Comparison of ENCODE assay signal across 11 mouse cellular contexts in the genomic region with DNA sequence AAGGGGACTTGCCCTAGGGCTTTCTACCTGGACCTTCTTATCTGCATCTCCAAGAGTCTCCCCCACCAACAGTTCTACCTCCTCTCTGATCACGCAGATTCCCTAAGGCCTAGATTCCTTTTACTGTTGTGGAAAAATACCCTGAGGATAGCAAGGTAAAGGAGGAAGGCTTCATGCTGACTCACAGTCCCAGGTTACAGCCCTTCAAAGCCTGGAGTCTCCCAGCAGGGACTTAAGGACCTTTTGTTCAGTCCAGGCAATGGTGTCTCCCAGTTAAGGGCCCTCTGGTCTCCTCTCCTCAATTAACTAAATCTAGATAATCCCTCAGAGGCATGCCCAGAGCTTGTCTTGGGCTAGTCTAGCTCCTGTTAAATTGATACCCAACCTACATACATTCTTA. TPM values are rescaled to one million over a fixed set of nuclear protein-coding genes. Genes with fewer than 3 reads are reported as not detected.
DNase-seq lines count a peak whose midpoint lies in the region; ATAC-seq and TF ChIP-seq lines count a peak whose summit lies in the region.
"Had no signal": no experiment of that assay in that cellular context is flagged by ENCODE, and none has a peak within 500 bp of the region (broad histone marks: within the 10 kb centered on the region; RNA-seq: fewer than 3 reads in every experiment).

No protein-coding gene starts in this region.

- H3K27me3 ChIP-seq in heart, embryonic 16.5 days (ENCODE audit: control insufficient read depth, insufficient read depth, low read length) = no peaks in the 10 kb centered on the region
- H3K27me3 ChIP-seq in intestine, embryonic 15.5 days (replicated peaks) = no peaks in the 10 kb centered on the region
- H3K27me3 ChIP-seq in midbrain, postnatal 0 days (ENCODE audit: insufficient read depth, low read length) = no peaks in the 10 kb centered on the region
- H3K27me3 ChIP-seq: CH12.LX had no signal

- H3K36me3 ChIP-seq in heart, embryonic 16.5 days (ENCODE audit: control insufficient read depth, insufficient read depth) = no peaks in the 10 kb centered on the region
- no peaks in the 10 kb centered on the region for H3K36me3 ChIP-seq in intestine, embryonic 15.5 days
- no peaks in the 10 kb centered on the region for H3K36me3 ChIP-seq in midbrain, postnatal 0 days (ENCODE audit: insufficient read depth, low read length)

- peak overlapping the region; percentile 80; the same call in 1 of the 2 replicates for H3K4me2 ChIP-seq in heart, embryonic 16.5 days (ENCODE audit: low read depth, low read length)
- H3K4me2 ChIP-seq in intestine, embryonic 15.5 days (replicated peaks) = peak overlapping the region; percentile 75
- peak overlapping the region; percentile 54; the same call in 1 of the 2 replicates for H3K4me2 ChIP-seq in midbrain, postnatal 0 days (ENCODE audit: low read depth, low read length, poor library complexity, severe bottlenecking)

- no peaks in the 10 kb centered on the region for H3K9me3 ChIP-seq in heart, embryonic 16.5 days (replicated peaks; ENCODE audit: control insufficient read depth, low read length)
- no peaks in the 10 kb centered on the region for H3K9me3 ChIP-seq in intestine, embryonic 15.5 days
- no peaks in the 10 kb centered on the region for H3K9me3 ChIP-seq in midbrain, postnatal 0 days (ENCODE audit: low read length)

- H3K4me1 ChIP-seq in heart, embryonic 16.5 days (ENCODE audit: control insufficient read depth, insufficient read depth, low read length) = peaks cover 13% of the 10 kb centered on the region
- peaks cover 4% of the 10 kb centered on the region for H3K4me1 ChIP-seq in brown adipose tissue, adult 24 weeks (ENCODE audit: control insufficient read depth, insufficient read depth, insufficient read length, low read length)
- H3K4me1 ChIP-seq in intestine, embryonic 15.5 days (replicated peaks) = peaks cover 9% of the 10 kb centered on the region; the same call in 1 of the 2 replicates
- no peaks in the 10 kb centered on the region for H3K4me1 ChIP-seq in midbrain, postnatal 0 days (ENCODE audit: insufficient read depth, low read length)

- TF ChIP-seq CTCF in midbrain, postnatal 0 days (IDR thresholded peaks at IDR 0.05) = no peak

- ATAC-seq in heart, embryonic 16.5 days (replicated peaks; ENCODE audit: extremely low read depth, insufficient read depth, low FRiP score) = no peak
- ATAC-seq in intestine, embryonic 15.5 days = no peak
- no peak for ATAC-seq in midbrain, postnatal 0 days (ENCODE audit: low FRiP score)
- no peak for ATAC-seq in activated CD4-positive, CD25-positive, alpha-beta regulatory T cell, adult 4 months
- no peak for ATAC-seq in megakaryocyte progenitor cell, adult 5-6 weeks (replicated peaks; ENCODE audit: poor library complexity)

- H3K4me3 ChIP-seq in heart, embryonic 16.5 days (ENCODE audit: low read length) = no peak overlapping the region; the same call in 1 of the 2 replicates
- H3K4me3 ChIP-seq in brown adipose tissue, adult 24 weeks (ENCODE audit: insufficient read depth, low read depth, low read length) = no peak overlapping the region
- no peak overlapping the region for H3K4me3 ChIP-seq in intestine, embryonic 15.5 days (replicated peaks)
- H3K4me3 ChIP-seq in midbrain, postnatal 0 days (ENCODE audit: low read depth, low read length) = no peak overlapping the region

- 61% methylated on average over 1 of the region's 1 CpGs for WGBS in heart, embryonic 16.5 days
- WGBS in intestine, embryonic 15.5 days = 66% methylated on average over 1 of the region's 1 CpGs
- 32% methylated on average over 1 of the region's 1 CpGs for WGBS in midbrain, postnatal 0 days

- H3K27ac ChIP-seq in heart, embryonic 16.5 days (ENCODE audit: low read length) = peak overlapping the region; percentile 67
- 0 out of 2 replicates have a peak overlapping the region, but pooled peaks have one; percentile 8 for H3K27ac ChIP-seq in brown adipose tissue, adult 24 weeks (replicated peaks; ENCODE audit: low read depth, low read length)
- peak overlapping the region; percentile 94 for H3K27ac ChIP-seq in intestine, embryonic 15.5 days
- peak overlapping the region; percentile 89 for H3K27ac ChIP-seq in midbrain, postnatal 0 days (ENCODE audit: low read depth, low read length)

- no peak for DNase-seq in heart, adult 9 months (ENCODE audit: low spot score in 2 of 2)
- DNase-seq in midbrain, postnatal 0 days (ENCODE audit: low spot score) = no peak
- DNase-seq in urinary bladder, postnatal 4 days (ENCODE audit: low spot score in 2 of 2) = no peak

- 0 out of 2 replicates have a peak overlapping the region, but pooled peaks have one; percentile 35 for H3K9ac ChIP-seq in heart, embryonic 16.5 days (ENCODE audit: low read length)
- H3K9ac ChIP-seq in intestine, embryonic 15.5 days = no peak overlapping the region
- H3K9ac ChIP-seq in midbrain, postnatal 0 days (replicated peaks; ENCODE audit: low read length, poor library complexity, severe bottlenecking) = no peak overlapping the region

RNA-seq across cellular contexts. Expression of a gene that starts 8.5 kb away (rescaled TPM):
- polyA plus RNA-seq in heart, embryonic 16.5 days (2015; fragmentation: Nextera tagmentation; extraction: Ambion mirVana) = 13.0 and 14.6 TPM in 2 replicates
- 19.5 and 31.5 TPM in 2 replicates for polyA plus RNA-seq in brown adipose tissue, adult 24 weeks (2012; ENCODE audit: insufficient read depth, insufficient read length, missing spikeins)
- 1.6 and 1.8 TPM in 2 replicates for polyA plus RNA-seq in intestine, embryonic 15.5 days (2015; fragmentation: Nextera tagmentation; extraction: Ambion mirVana)
- not detected in 2 replicates for total RNA-seq in midbrain, postnatal 0 days (2014; rRNA removed)
- 0.44 and 0.49 TPM in 2 replicates for polyA plus RNA-seq in midbrain, postnatal 0 days (2015; fragmentation: Nextera tagmentation; extraction: Ambion mirVana)
- not detected for polyA plus RNA-seq in activated CD4-positive, CD25-positive, alpha-beta regulatory T cell, adult 4 months (2017; shearing (Covaris generic))
- not detected in 2 replicates for total RNA-seq in megakaryocyte progenitor cell, adult 5-6 weeks (2015)
- not detected in 2 replicates for total RNA-seq in megakaryocyte progenitor cell, adult 5-6 weeks (2017)
- total RNA-seq: CH12.LX; common myeloid progenitor, adult 5-6 weeks; hematopoietic stem cell, adult 5-6 weeks had no signal

RNA-seq across cellular contexts. Expression of a gene that starts 19.8 kb away (rescaled TPM):
- polyA plus RNA-seq in heart, embryonic 16.5 days (2015; fragmentation: Nextera tagmentation; extraction: Ambion mirVana) = 29.9 and 32.5 TPM in 2 replicates
- 28.4 and 29.3 TPM in 2 replicates for polyA plus RNA-seq in brown adipose tissue, adult 24 weeks (2012; ENCODE audit: insufficient read depth, insufficient read length, missing spikeins)
- 34.3 and 39.0 TPM in 2 replicates for polyA plus RNA-seq in intestine, embryonic 15.5 days (2015; fragmentation: Nextera tagmentation; extraction: Ambion mirVana)
- 94.4 and 113 TPM in 2 replicates for total RNA-seq in midbrain, postnatal 0 days (2014; rRNA removed)
- polyA plus RNA-seq in midbrain, postnatal 0 days (2015; fragmentation: Nextera tagmentation; extraction: Ambion mirVana) = 46.2 and 51.9 TPM in 2 replicates
- 10 to 100 TPM; 15.4 to 21.1 TPM for polyA plus RNA-seq in activated CD4-positive, CD25-positive, alpha-beta regulatory T cell, adult 4 months (2017; shearing (Covaris generic))
- total RNA-seq in megakaryocyte progenitor cell, adult 5-6 weeks (2015) = 42.0 and 43.2 TPM in 2 replicates
- total RNA-seq in megakaryocyte progenitor cell, adult 5-6 weeks (2017) = 35.1 and 42.1 TPM in 2 replicates

RNA-seq across cellular contexts. Expression of a gene that starts 30.9 kb away (rescaled TPM):
- 0.34 and 0.41 TPM in 2 replicates for polyA plus RNA-seq in heart, embryonic 16.5 days (2015; fragmentation: Nextera tagmentation; extraction: Ambion mirVana)
- not detected in 2 replicates for polyA plus RNA-seq in brown adipose tissue, adult 24 weeks (2012; ENCODE audit: insufficient read depth, insufficient read length, missing spikeins)
- 0.38 TPM in 1 of 2 replicates, not detected in the other for polyA plus RNA-seq in intestine, embryonic 15.5 days (2015; fragmentation: Nextera tagmentation; extraction: Ambion mirVana)
- total RNA-seq in midbrain, postnatal 0 days (2014; rRNA removed) = not detected in 2 replicates
- polyA plus RNA-seq in midbrain, postnatal 0 days (2015; fragmentation: Nextera tagmentation; extraction: Ambion mirVana) = not detected in 2 replicates
- under 1 TPM in 1 of 2 experiments, not detected in 1; 0.74 TPM for polyA plus RNA-seq in activated CD4-positive, CD25-positive, alpha-beta regulatory T cell, adult 4 months (2017; shearing (Covaris generic))
- total RNA-seq in megakaryocyte progenitor cell, adult 5-6 weeks (2015) = not detected in 2 replicates
- total RNA-seq in megakaryocyte progenitor cell, adult 5-6 weeks (2017) = not detected in 2 replicates
- total RNA-seq: CH12.LX; common myeloid progenitor, adult 5-6 weeks; hematopoietic stem cell, adult 5-6 weeks had no signal

RNA-seq across cellular contexts. Expression of a gene that starts 38.7 kb away (rescaled TPM):
- polyA plus RNA-seq in heart, embryonic 16.5 days (2015; fragmentation: Nextera tagmentation; extraction: Ambion mirVana) = 13.5 and 15.8 TPM in 2 replicates
- 17.7 and 20.2 TPM in 2 replicates for polyA plus RNA-seq in brown adipose tissue, adult 24 weeks (2012; ENCODE audit: insufficient read depth, insufficient read length, missing spikeins)
- polyA plus RNA-seq in intestine, embryonic 15.5 days (2015; fragmentation: Nextera tagmentation; extraction: Ambion mirVana) = 13.3 TPM in 2 replicates
- 2.9 and 6.3 TPM in 2 replicates for total RNA-seq in midbrain, postnatal 0 days (2014; rRNA removed)
- polyA plus RNA-seq in midbrain, postnatal 0 days (2015; fragmentation: Nextera tagmentation; extraction: Ambion mirVana) = 4.1 and 4.3 TPM in 2 replicates
- 1 to 10 TPM; 8.1 to 8.6 TPM for polyA plus RNA-seq in activated CD4-positive, CD25-positive, alpha-beta regulatory T cell, adult 4 months (2017; shearing (Covaris generic))
- 7.4 and 8.0 TPM in 2 replicates for total RNA-seq in megakaryocyte progenitor cell, adult 5-6 weeks (2015)
- 12.4 and 14.4 TPM in 2 replicates for total RNA-seq in megakaryocyte progenitor cell, adult 5-6 weeks (2017)

RNA-seq across cellular contexts. Expression of a gene that starts 38.7 kb away (rescaled TPM):
- 32.0 and 39.3 TPM in 2 replicates for polyA plus RNA-seq in heart, embryonic 16.5 days (2015; fragmentation: Nextera tagmentation; extraction: Ambion mirVana)
- polyA plus RNA-seq in brown adipose tissue, adult 24 weeks (2012; ENCODE audit: insufficient read depth, insufficient read length, missing spikeins) = 40.2 and 40.9 TPM in 2 replicates
- polyA plus RNA-seq in intestine, embryonic 15.5 days (2015; fragmentation: Nextera tagmentation; extraction: Ambion mirVana) = 36.3 and 39.9 TPM in 2 replicates
- 44.3 and 54.7 TPM in 2 replicates for total RNA-seq in midbrain, postnatal 0 days (2014; rRNA removed)
- 34.4 and 39.3 TPM in 2 replicates for polyA plus RNA-seq in midbrain, postnatal 0 days (2015; fragmentation: Nextera tagmentation; extraction: Ambion mirVana)
- polyA plus RNA-seq in activated CD4-positive, CD25-positive, alpha-beta regulatory T cell, adult 4 months (2017; shearing (Covaris generic)) = 10 to 100 TPM; 26.0 to 30.0 TPM
- total RNA-seq in megakaryocyte progenitor cell, adult 5-6 weeks (2015) = 25.2 and 26.8 TPM in 2 replicates
- total RNA-seq in megakaryocyte progenitor cell, adult 5-6 weeks (2017) = 81.4 and 111 TPM in 2 replicates

Comparison
In these comparisons a context has a peak if more than half of its experiments do, and no peak if none do; other contexts are left out.
1. H3K27ac ChIP-seq: peak in every context shown above with its lines; median percentile 94 in intestine, embryonic 15.5 days; 89 in midbrain, postnatal 0 days; 67 in heart, embryonic 16.5 days; 8 in brown adipose tissue, adult 24 weeks.